Mouse (Mus musculus) kidney, adult 2 months (tissue): Measurements from ENCODE around the gene Spout1.
A peak's percentile ranks its signal among the peaks of the same experiment; 100 is the strongest.

Source experiments
- CTCF ChIP-seq: fragments of 200-500 bp; conservative IDR thresholded peaks from 2 replicates; pipeline ENCODE4 v1.5.1; 2011; ENCODE audit warnings: low read depth, mild to moderate bottlenecking, control low read depth, low read length, moderate library complexity, mixed read lengths; ENCODE audit not compliant: insufficient read depth, insufficient read length
- POLR2A ChIP-seq: fragments of 200-500 bp; IDR thresholded peaks from one replicate; pipeline ENCODE4 v1.6.1; 2011; ENCODE audit warnings: low read depth, low read length, control low read depth

DNA sequence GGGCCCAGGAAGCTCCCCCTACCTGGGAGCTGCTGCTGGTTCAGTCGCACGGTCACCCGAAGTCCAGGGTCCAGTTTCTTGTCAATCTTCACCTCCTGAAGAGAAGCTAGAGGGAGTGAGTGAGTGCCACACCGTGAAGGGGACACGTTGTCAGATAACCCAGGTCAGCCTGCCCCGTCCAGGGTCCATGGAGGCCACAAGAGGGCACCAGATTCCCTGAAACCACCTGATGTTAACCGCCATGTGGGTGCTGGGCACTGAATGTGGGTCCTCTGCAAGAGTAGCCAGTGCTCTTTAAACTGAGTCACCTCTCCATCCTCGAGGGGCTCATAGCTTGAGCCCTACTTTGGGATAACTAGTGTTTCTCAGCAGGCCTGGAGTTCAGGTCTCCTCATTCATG lies 2.4 kb downstream of the Spout1 start:
- no peak for TF ChIP-seq POLR2A
- peak; percentile 47 for TF ChIP-seq CTCF
